Mouse (Mus musculus) ES-E14 (cell line): Measurements from ENCODE around the gene Trio. TPM values are rescaled to one million over a fixed set of nuclear protein-coding genes. Genes with fewer than 3 reads are reported as not detected.
"Not testable (repeated sequence)": the region's sequence is repeated elsewhere in the genome, so short reads cannot be mapped to it uniquely, and the experiment has no call there.

Experiments
- DNase-seq: peaks from one replicate; pipeline ENCODE4 v3.0.0-alpha.2; 2013; ENCODE audit warnings: low read depth, low spot score
- H3K27ac ChIP-seq: 2 replicates; pipeline ENCODE4 v1.5.1; 2012; ENCODE audit warnings: low read depth, mild to moderate bottlenecking, low read length, moderate library complexity, mixed read lengths; ENCODE audit not compliant: poor library complexity, insufficient read depth, severe bottlenecking
- H3K36me3 ChIP-seq: 2 replicates; pipeline ENCODE4 v1.6.1; 2012; ENCODE audit warnings: mild to moderate bottlenecking, low read length, moderate library complexity, mixed read lengths; ENCODE audit not compliant: control insufficient read depth, poor library complexity, insufficient read depth, severe bottlenecking
- H3K4me1 ChIP-seq, 2 experiments: fragments of 150-350 bp in 1 of 2; sonication (generic) in 1 of 2; 2 replicates each; pipeline ENCODE4 v1.6.1; 2012; ENCODE audit warnings: low read length in 2 of 2, mild to moderate bottlenecking in 1 of 2, mixed read lengths in 1 of 2; ENCODE audit not compliant: control insufficient read depth in 2 of 2, insufficient read depth in 2 of 2, poor library complexity in 1 of 2
- H3K4me3 ChIP-seq, 2 experiments: fragments of 150-350 bp in 1 of 2; sonication (generic) in 1 of 2; 2 replicates each; pipeline ENCODE4 v1.5.1; 2012; ENCODE audit warnings: low read length in 2 of 2, low read depth in 1 of 2, mild to moderate bottlenecking in 1 of 2, mixed read lengths in 1 of 2; ENCODE audit not compliant: insufficient read depth in 1 of 2, poor library complexity in 1 of 2, severe bottlenecking in 1 of 2
- H3K9ac ChIP-seq: 2 replicates; pipeline ENCODE4 v1.6.1; 2012; ENCODE audit warnings: low read depth, mild to moderate bottlenecking, low read length, mixed read lengths; ENCODE audit not compliant: poor library complexity, insufficient read depth, severe bottlenecking
- H3K9me3 ChIP-seq: fragments of 150-350 bp; sonication (generic); 2 replicates; pipeline ENCODE4 v1.6.1; 2012; ENCODE audit warnings: low read depth, mild to moderate bottlenecking, low read length; ENCODE audit not compliant: control insufficient read depth, insufficient read depth
- CHD2 ChIP-seq: IDR thresholded peaks from 2 replicates; pipeline ENCODE4 v1.6.1; 2014; ENCODE audit warnings: mild to moderate bottlenecking, low read depth, low read length, inconsistent platforms
- HCFC1 ChIP-seq: IDR thresholded peaks from 2 replicates; pipeline ENCODE4 v1.6.1; 2012; ENCODE audit warnings: low read length, inconsistent platforms, borderline replicate concordance; ENCODE audit not compliant: insufficient read depth
- MAFK ChIP-seq: IDR thresholded peaks from 2 replicates; pipeline ENCODE4 v1.6.1; 2014; ENCODE audit warnings: mild to moderate bottlenecking, low read depth, low read length, inconsistent platforms; ENCODE audit not compliant: insufficient read depth
- ZC3H11A ChIP-seq: IDR thresholded peaks from 2 replicates; pipeline ENCODE4 v1.6.1; 2012; ENCODE audit warnings: low read depth, mild to moderate bottlenecking, inconsistent platforms, low read length, borderline replicate concordance
- ZNF384 ChIP-seq: IDR thresholded peaks from 2 replicates; pipeline ENCODE4 v1.6.1; 2012; ENCODE audit warnings: low read depth, low read length, inconsistent platforms
- in situ Hi-C, 2 experiments: fragments of 600-800 bp; cut with MboI; formaldehyde crosslinking; loops; one replicate each; pipeline ENCODE4 v1.15.1; 2025; ENCODE audit warnings: low sequenced_read_pairs in 2 of 2, inconsistent platforms in 1 of 2; ENCODE audit not compliant: unreplicated experiment in 2 of 2
- total RNA-seq: library from RNA; depleted of rRNA; stranded (reverse); fragments of 300-350 nt; gene quantifications from 2 replicates; pipeline ENCODE4 v1.2.3, GENCODE M21; 2012

The Trio gene
- total RNA-seq, 1 experiment: 34.4 TPM

DNA sequence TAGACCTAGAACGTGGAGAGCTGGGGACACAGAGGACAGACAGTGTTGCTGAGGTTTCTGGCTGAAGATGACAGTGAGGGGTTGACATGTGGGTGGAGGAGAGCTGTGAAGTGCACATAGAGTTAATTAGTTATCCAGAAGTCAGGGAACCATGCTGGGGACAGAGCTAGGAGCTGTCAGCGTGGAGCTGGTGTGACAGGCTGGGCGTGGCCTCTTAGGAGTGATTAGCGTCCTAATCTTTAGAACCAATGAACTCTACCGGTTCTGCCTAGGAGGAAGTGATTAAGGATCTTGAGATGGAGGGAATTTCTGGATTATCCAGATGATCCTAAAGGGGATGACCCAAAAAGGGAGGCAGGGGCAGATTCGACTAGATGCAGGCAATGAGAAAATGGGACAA, 301.9 kb downstream of the Trio start:
- Histone ChIP-seq H3K4me3 (no peak overlapping the region), H3K27ac (no peak overlapping the region)
- TF ChIP-seq MAFK: no peak
- no peak for TF ChIP-seq ZC3H11A

DNA sequence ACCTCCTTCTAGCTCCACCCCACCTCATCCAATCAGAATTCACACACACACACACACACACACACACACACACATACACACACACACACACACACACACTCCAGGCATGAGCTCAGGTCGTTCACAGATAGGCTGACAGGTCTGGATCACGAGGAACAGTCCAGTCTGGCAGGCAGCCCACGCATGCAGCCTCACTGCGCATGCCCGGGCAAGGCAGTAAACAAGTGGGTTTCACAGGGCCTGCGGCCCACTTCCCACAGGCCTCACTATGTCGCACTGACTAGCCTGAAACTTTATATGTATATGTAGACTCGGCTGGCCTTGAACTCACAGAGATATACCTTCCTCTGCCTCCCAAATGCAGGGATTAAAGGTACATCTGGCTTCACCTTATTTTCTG, 305.4 kb downstream of the Trio start:
- H3K4me1 ChIP-seq, H3K9me3 ChIP-seq, H3K36me3 ChIP-seq, in situ Hi-C loops, H3K4me3 ChIP-seq, H3K9ac ChIP-seq, DNase-seq, H3K27ac ChIP-seq: not testable (repeated sequence)

More for the DNA sequence above, 301.9 kb downstream of the Trio start:
- Histone ChIP-seq H3K9ac (no peak overlapping the region), H3K4me1 (peaks cover 0 to 8% of the 10 kb centered on the region in 2 experiments; a peak in 2 of 4 replicates), H3K9me3 (no peaks in the 10 kb centered on the region), H3K36me3 (no peaks in the 10 kb centered on the region)
- in situ Hi-C loops: no loop called here
- no peak for DNase-seq

DNA sequence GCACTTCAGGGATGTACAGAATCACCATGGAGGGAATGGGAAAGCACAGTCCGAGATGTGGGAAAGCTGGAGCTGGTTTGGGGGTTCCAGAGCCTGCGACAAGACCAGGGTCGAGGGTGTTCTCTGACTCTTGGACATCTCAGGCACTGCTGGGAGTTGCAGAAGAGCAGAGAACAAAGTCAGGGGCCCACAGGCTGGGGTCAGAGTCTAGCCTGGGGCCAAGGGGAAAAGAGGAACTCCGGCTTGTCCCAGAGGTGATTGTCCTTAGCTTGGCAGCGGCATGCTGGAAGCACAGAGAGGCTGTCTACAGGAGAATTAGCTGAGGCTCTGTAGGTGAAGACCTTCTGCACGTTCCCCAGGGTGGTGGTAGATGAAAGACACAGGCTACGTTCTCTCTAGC, 307.0 kb downstream of the Trio start:
- H3K9ac ChIP-seq: no peak overlapping the region
- no peak overlapping the region for H3K4me3 ChIP-seq
- TF ChIP-seq ZNF384 (no peak), CHD2 (no peak), ZC3H11A (no peak), MAFK (no peak), HCFC1 (no peak)
- H3K36me3 ChIP-seq: no peaks in the 10 kb centered on the region
- H3K4me1 ChIP-seq: peaks cover 0 to 2% of the 10 kb centered on the region in 2 experiments; a peak in 1 of 4 replicates
- in situ Hi-C loops: no loop called here
- H3K27ac ChIP-seq: no peak overlapping the region
- no peaks in the 10 kb centered on the region for H3K9me3 ChIP-seq
- no peak for DNase-seq

DNA sequence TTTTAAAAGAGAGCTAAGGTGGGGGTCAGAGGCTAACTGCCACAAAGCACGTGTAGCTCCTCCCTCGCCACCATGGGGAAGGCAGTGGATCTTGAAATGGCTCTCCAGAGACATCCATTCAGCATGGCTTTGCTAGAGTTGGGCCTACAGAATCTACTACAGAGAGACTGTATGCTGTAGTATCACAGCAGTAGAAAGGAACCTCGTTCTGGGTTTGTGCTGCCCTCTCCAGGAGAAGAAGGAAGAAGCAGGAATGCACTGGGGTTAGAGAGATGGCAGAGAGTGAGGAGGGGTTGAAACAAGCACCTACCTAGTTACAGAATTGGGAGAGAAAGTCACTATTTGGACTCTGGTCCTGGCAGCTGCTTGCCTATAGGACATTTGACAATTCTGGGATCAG, 310.3 kb downstream of the Trio start:
- no peaks in the 10 kb centered on the region for H3K36me3 ChIP-seq
- DNase-seq: peak; percentile 30
- H3K9me3 ChIP-seq: no peaks in the 10 kb centered on the region
- H3K4me3 ChIP-seq: no peak overlapping the region
- no peaks in the 10 kb centered on the region for H3K4me1 ChIP-seq
- in situ Hi-C loops: no loop called here
- H3K9ac ChIP-seq: no peak overlapping the region
- no peak overlapping the region for H3K27ac ChIP-seq
- TF ChIP-seq ZNF384: no peak
- TF ChIP-seq HCFC1: no peak
- TF ChIP-seq CHD2: no peak
- TF ChIP-seq ZC3H11A: 0 out of 2 replicates have a peak, but pooled peaks have one; percentile 24

DNA sequence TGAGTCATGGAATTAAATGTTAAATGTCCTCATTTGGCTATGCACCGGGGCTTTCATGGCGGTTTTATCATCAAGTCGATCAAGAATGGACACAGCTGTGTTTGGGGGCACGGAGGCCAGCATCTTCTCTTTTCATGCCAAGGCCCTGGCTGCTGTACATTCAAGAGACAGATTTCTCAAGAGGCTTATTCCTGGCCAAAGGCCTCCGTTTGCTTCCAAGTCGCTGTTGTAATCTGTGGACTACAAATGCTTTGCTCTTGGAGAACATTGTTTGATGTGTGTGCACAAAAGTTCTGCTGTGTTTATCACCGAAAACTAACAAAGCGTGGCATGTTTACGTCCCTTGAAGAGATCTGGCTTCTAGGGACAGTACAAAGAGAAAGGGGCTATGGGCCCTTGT, 314.9 kb downstream of the Trio start:
- Histone ChIP-seq H3K4me3 (no peak overlapping the region), H3K27ac (no peak overlapping the region), H3K4me1 (no peaks in the 10 kb centered on the region), H3K9ac (no peak overlapping the region), H3K36me3 (no peaks in the 10 kb centered on the region), H3K9me3 (no peaks in the 10 kb centered on the region)
- in situ Hi-C loops: no loop called here
- no peak for DNase-seq
- no peak for TF ChIP-seq HCFC1
- TF ChIP-seq CHD2: no peak
- no peak for TF ChIP-seq ZC3H11A
- TF ChIP-seq ZNF384: no peak
- no peak for TF ChIP-seq MAFK
